Mouse (Mus musculus): ENCODE measurements around the gene Slc25a48. TPM values are rescaled to one million over a fixed set of nuclear protein-coding genes. Genes with fewer than 3 reads are reported as not detected.

The Slc25a48 gene
- polyA plus RNA-seq, 1 experiment = not detected

GRCm38 (mm10) chr13:56522821-56523167 is 84.6 kb downstream of the Slc25a48 start:
- H3K4me3 ChIP-seq (ENCODE audit: insufficient read depth, low read length) = peak overlapping the region; percentile 66
- H3K27ac ChIP-seq (ENCODE audit: insufficient read depth, low read length) = no peak overlapping the region
- no peaks in the 10 kb centered on the region for H3K4me1 ChIP-seq (ENCODE audit: control insufficient read depth, insufficient read depth, low read length)
- TF ChIP-seq CTCF (IDR thresholded peaks at IDR 0.05; ENCODE audit: borderline replicate concordance, insufficient read depth, low read length) (no peak), POLR2A (IDR thresholded peaks at IDR 0.05; ENCODE audit: low read depth, low read length) (no peak)

Other genes starting within 250 kb of the Slc25a48 start
- not detected in 2 replicates for gene Neurog1, start 186.2 kb upstream of the Slc25a48 start, polyA plus RNA-seq (2011; ENCODE audit: insufficient read length, low read depth, missing spikeins)
- 78.9 and 102 TPM in 2 replicates for gene Cxcl14, start 141.8 kb upstream of the Slc25a48 start, polyA plus RNA-seq (2011; ENCODE audit: insufficient read length, low read depth, missing spikeins)
- not detected in 2 replicates for gene Gm3045, start 11.8 kb upstream of the Slc25a48 start, polyA plus RNA-seq (2011; ENCODE audit: insufficient read length, low read depth, missing spikeins)
- not detected in 2 replicates for gene Il9, start 43.9 kb downstream of the Slc25a48 start, polyA plus RNA-seq (2011; ENCODE audit: insufficient read length, low read depth, missing spikeins)
- gene Fbxl21, start 84.1 kb downstream of the Slc25a48 start, polyA plus RNA-seq (2011; ENCODE audit: insufficient read length, low read depth, missing spikeins) = 2.1 and 3.0 TPM in 2 replicates
- not detected in 2 replicates for gene Lect2, start 110.1 kb downstream of the Slc25a48 start, polyA plus RNA-seq (2011; ENCODE audit: insufficient read length, low read depth, missing spikeins)
- 64.4 and 125 TPM in 2 replicates for gene Tgfbi, start 171.2 kb downstream of the Slc25a48 start, polyA plus RNA-seq (2011; ENCODE audit: insufficient read length, low read depth, missing spikeins)

All from embryonic fibroblast, embryonic 13.5 days (primary cell).